Mouse (Mus musculus) cortical plate, adult 2 months (tissue): ENCODE measurements around the gene Sox10.

Source experiments
- CTCF ChIP-seq: fragments of 200-500 bp; IDR thresholded peaks from 2 replicates; pipeline ENCODE4 v1.5.1; 2011; ENCODE audit warnings: mild to moderate bottlenecking, control low read depth, low read length; ENCODE audit not compliant: insufficient read depth; ENCODE audit errors: extremely low read depth
- POLR2A ChIP-seq: fragments of 200-500 bp; IDR thresholded peaks from 2 replicates; pipeline ENCODE4 v1.6.1; 2011; ENCODE audit warnings: mild to moderate bottlenecking, low read length, control low read depth; ENCODE audit not compliant: insufficient read depth; ENCODE audit errors: extremely low read depth

- TF ChIP-seq CTCF (no peak), POLR2A (no peak)
Measured at GRCm38 (mm10) chr15:79135783-79136575, 29.1 kb downstream of the Sox10 start.
